Comparison of ENCODE assay signal across 24 mouse cellular contexts in the genomic region with DNA sequence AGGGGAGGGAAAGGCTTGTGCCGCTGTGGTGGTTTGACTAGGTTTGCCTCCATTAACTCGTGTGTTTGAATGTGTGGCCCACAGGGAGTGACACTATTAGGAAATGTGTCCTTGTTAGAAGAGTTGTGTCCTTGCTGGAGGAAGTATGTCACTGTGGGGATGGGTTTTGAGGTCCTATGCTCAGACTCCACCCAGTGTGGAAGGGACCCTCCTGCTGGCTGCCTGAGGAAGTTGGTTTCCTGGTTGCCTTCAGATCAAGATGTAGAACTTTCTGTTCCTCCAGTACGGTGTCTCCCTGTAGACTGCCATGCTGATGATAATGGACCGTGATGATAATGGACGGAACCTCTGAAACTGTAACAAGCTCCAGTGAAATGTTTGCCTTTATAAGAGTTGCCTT. TPM values are rescaled to one million over a fixed set of nuclear protein-coding genes. Genes with fewer than 3 reads are reported as not detected.
DNase-seq lines count a peak whose midpoint lies in the region; ATAC-seq and TF ChIP-seq lines count a peak whose summit lies in the region.
"Had no signal": no experiment of that assay in that cellular context is flagged by ENCODE, and none has a peak within 500 bp of the region (broad histone marks: within the 10 kb centered on the region; RNA-seq: fewer than 3 reads in every experiment).

No protein-coding gene starts in this region.

- TF ChIP-seq POLR2A in MEL (IDR thresholded peaks at IDR 0.05; ENCODE audit: control insufficient read depth in 1 of 2, insufficient read depth in 1 of 2, low read depth in 1 of 2, low read length in 2 of 2, poor library complexity in 1 of 2), result no peak

- no peak for TF ChIP-seq CTCF in MEL (IDR thresholded peaks at IDR 0.05 in 2 of 3, conservative IDR thresholded peaks at IDR 0.05 in 1 of 3; ENCODE audit: control insufficient read depth in 1 of 3, insufficient read depth in 1 of 3, low read depth in 2 of 3, low read length in 3 of 3, poor library complexity in 1 of 3, severe bottlenecking in 1 of 3)

- no peak overlapping the region for H3K4me2 ChIP-seq in midbrain, embryonic 15.5 days
- H3K4me2 ChIP-seq in neural tube, embryonic 15.5 days, result no peak overlapping the region
- H3K4me2 ChIP-seq: embryonic facial prominence, embryonic 13.5 days; embryonic facial prominence, embryonic 15.5 days; forebrain, embryonic 12.5 days had no signal

- no peak for TF ChIP-seq RAD21 in MEL (IDR thresholded peaks at IDR 0.05; ENCODE audit: low read depth, low read length)

- no peaks in the 10 kb centered on the region for H3K9me3 ChIP-seq in MEL (replicated peaks; ENCODE audit: insufficient read depth, low read length)
- no peaks in the 10 kb centered on the region for H3K9me3 ChIP-seq in midbrain, embryonic 15.5 days
- no peaks in the 10 kb centered on the region for H3K9me3 ChIP-seq in neural tube, embryonic 15.5 days (replicated peaks)
- H3K9me3 ChIP-seq: embryonic facial prominence, embryonic 13.5 days; embryonic facial prominence, embryonic 15.5 days; forebrain, embryonic 10.5 days; forebrain, embryonic 12.5 days had no signal

- DNase-seq in MEL (ENCODE audit: low read depth, low spot score), result peak; percentile 27
- no peak for DNase-seq in layer of hippocampus, adult 18-20 months (ENCODE audit: low spot score in 2 of 2)
- DNase-seq: adrenal gland, adult 8-10 months; adrenal gland, postnatal 14 days; adrenal gland, postnatal 36 days; cerebellum, adult 11-12 months; cerebellum, adult 2 months; cerebellum, adult 9-10 months; cerebellum, postnatal 10 days; cerebellum, postnatal 25 days; embryo, embryonic 11 days had no signal

- TF ChIP-seq EP300 in MEL (IDR thresholded peaks at IDR 0.05; ENCODE audit: low read depth in 1 of 2, low read length in 2 of 2), result no peak

- no peaks in the 10 kb centered on the region for H3K79me2 ChIP-seq in MEL (ENCODE audit: control insufficient read depth, insufficient read depth, low read length, poor library complexity)

- H3K4me3 ChIP-seq in MEL (ENCODE audit: control insufficient read depth in 1 of 2, insufficient read depth in 1 of 2, low read depth in 2 of 2, low read length in 2 of 2), result no peak overlapping the region
- no peak overlapping the region for H3K4me3 ChIP-seq in midbrain, embryonic 15.5 days
- H3K4me3 ChIP-seq in neural tube, embryonic 15.5 days (replicated peaks), result no peak overlapping the region
- H3K4me3 ChIP-seq: embryonic facial prominence, embryonic 13.5 days; embryonic facial prominence, embryonic 15.5 days; erythroblast, embryonic 14.5 days; forebrain, embryonic 10.5 days; forebrain, embryonic 12.5 days had no signal

- no peak overlapping the region for H3K9ac ChIP-seq in MEL (ENCODE audit: control insufficient read depth, low read depth, low read length, poor library complexity, severe bottlenecking)
- H3K9ac ChIP-seq in midbrain, embryonic 15.5 days, result no peak overlapping the region
- no peak overlapping the region for H3K9ac ChIP-seq in neural tube, embryonic 15.5 days (replicated peaks)
- H3K9ac ChIP-seq: embryonic facial prominence, embryonic 13.5 days; embryonic facial prominence, embryonic 15.5 days; forebrain, embryonic 12.5 days had no signal

- no peak overlapping the region for H3K27ac ChIP-seq in MEL (ENCODE audit: control insufficient read depth, low read depth, low read length)
- H3K27ac ChIP-seq in midbrain, embryonic 15.5 days, result no peak overlapping the region
- H3K27ac ChIP-seq in neural tube, embryonic 15.5 days (replicated peaks), result no peak overlapping the region
- H3K27ac ChIP-seq: embryonic facial prominence, embryonic 13.5 days; embryonic facial prominence, embryonic 15.5 days; forebrain, embryonic 10.5 days; forebrain, embryonic 12.5 days had no signal

- ATAC-seq in common myeloid progenitor, adult 5-6 weeks (replicated peaks; ENCODE audit: low read depth, poor library complexity, severe bottlenecking), result peak; percentile 51
- peak; percentile 78 for ATAC-seq in megakaryocyte, adult 5-6 weeks (ENCODE audit: poor library complexity, severe bottlenecking)
- no peak for ATAC-seq in midbrain, embryonic 15.5 days (replicated peaks)
- no peak for ATAC-seq in neural tube, embryonic 15.5 days (ENCODE audit: low FRiP score)
- ATAC-seq: activated CD4-positive, CD25-positive, alpha-beta regulatory T cell, adult 4 months; forebrain, embryonic 14.5 days; forebrain, embryonic 16.5 days; Patski had no signal

- no peaks in the 10 kb centered on the region for H3K36me3 ChIP-seq in MEL (ENCODE audit: control insufficient read depth in 1 of 2, insufficient read depth in 2 of 2, low read length in 2 of 2)
- H3K36me3 ChIP-seq in midbrain, embryonic 15.5 days (replicated peaks), result no peaks in the 10 kb centered on the region
- no peaks in the 10 kb centered on the region for H3K36me3 ChIP-seq in neural tube, embryonic 15.5 days
- H3K36me3 ChIP-seq: embryonic facial prominence, embryonic 13.5 days; embryonic facial prominence, embryonic 15.5 days; forebrain, embryonic 10.5 days; forebrain, embryonic 12.5 days had no signal

- no peaks in the 10 kb centered on the region; a peak in 2 of 4 replicates for H3K27me3 ChIP-seq in MEL (ENCODE audit: control insufficient read depth in 1 of 2, insufficient read depth in 2 of 2, low read length in 2 of 2)
- H3K27me3 ChIP-seq in midbrain, embryonic 15.5 days (replicated peaks), result no peaks in the 10 kb centered on the region
- 0 out of 2 replicates have a peak, but pooled peaks cover 3% of the 10 kb centered on the region for H3K27me3 ChIP-seq in neural tube, embryonic 15.5 days (replicated peaks)
- H3K27me3 ChIP-seq: embryonic facial prominence, embryonic 13.5 days; embryonic facial prominence, embryonic 15.5 days; Patski had no signal

- 91% methylated on average over 5 of the region's 5 CpGs for WGBS in midbrain, embryonic 15.5 days
- WGBS in neural tube, embryonic 15.5 days, result 92% methylated on average over 5 of the region's 5 CpGs

- H3K4me1 ChIP-seq in MEL (ENCODE audit: control insufficient read depth in 1 of 2, insufficient read depth in 2 of 2, low read length in 2 of 2), result no peaks in the 10 kb centered on the region
- H3K4me1 ChIP-seq in midbrain, embryonic 15.5 days, result peaks cover 3% of the 10 kb centered on the region; the same call in 1 of the 2 replicates
- H3K4me1 ChIP-seq in neural tube, embryonic 15.5 days, result peaks cover 12% of the 10 kb centered on the region
- H3K4me1 ChIP-seq: forebrain, embryonic 12.5 days had no signal

TF ChIP-seq in MEL, 35 proteins besides CTCF, POLR2A, EP300 and RAD21:
- TF ChIP-seq ZC3H11A (IDR thresholded peaks at IDR 0.05; ENCODE audit: low read depth, low read length) (no peak), ETS1 (IDR thresholded peaks at IDR 0.05; ENCODE audit: low read depth, low read length) (no peak), BHLHE40 (IDR thresholded peaks at IDR 0.05; ENCODE audit: borderline replicate concordance, low read depth, low read length) (no peak), MYB (IDR thresholded peaks at IDR 0.05; ENCODE audit: low read depth, low read length) (no peak), TAL1 (IDR thresholded peaks at IDR 0.05; ENCODE audit: low read length) (no peak), ELF1 (IDR thresholded peaks at IDR 0.05; ENCODE audit: low read depth, low read length) (no peak), POLR2AphosphoS5 (IDR thresholded peaks at IDR 0.05; ENCODE audit: borderline replicate concordance, low read depth, low read length) (no peak), POLR2AphosphoS2 (IDR thresholded peaks at IDR 0.05; ENCODE audit: low read length) (no peak), MXI1 (IDR thresholded peaks at IDR 0.05; ENCODE audit: low read depth, low read length) (no peak), CHD1 (IDR thresholded peaks at IDR 0.05; ENCODE audit: low read depth, low read length) (no peak), MAFK (IDR thresholded peaks at IDR 0.05; ENCODE audit: borderline replicate concordance, low read depth, low read length) (no peak), KAT2A (conservative IDR thresholded peaks at IDR 0.05; ENCODE audit: low read depth, low read length) (no peak), MYC (IDR thresholded peaks at IDR 0.05; ENCODE audit: low read depth, low read length) (no peak), MEF2A (IDR thresholded peaks at IDR 0.05; ENCODE audit: extremely low read depth, insufficient replicate concordance, low read depth, low read length, poor library complexity, severe bottlenecking) (no peak), NELFE (IDR thresholded peaks at IDR 0.05; ENCODE audit: low read depth, low read length) (no peak), ZNF384 (IDR thresholded peaks at IDR 0.05; ENCODE audit: low read depth, low read length) (no peak), JUND (IDR thresholded peaks at IDR 0.05; ENCODE audit: low read depth, low read length) (no peak), GABPA (IDR thresholded peaks at IDR 0.05; ENCODE audit: low read depth, low read length) (no peak)

RNA-seq across cellular contexts. Expression of a gene that starts 27.1 kb away (rescaled TPM):
- total RNA-seq in MEL (2012; rRNA removed), result 48.5 and 53.1 TPM in 2 replicates
- 100 to 1,000 TPM in 1 of 2 experiments, 10 to 100 TPM in 1; 78.0 to 321 TPM for polyA plus RNA-seq in MEL (2012; ENCODE audit: insufficient read depth in 1 of 2, insufficient read length in 2 of 2, low read depth in 1 of 2, low replicate concordance in 2 of 2, missing spikeins in 1 of 2)
- total RNA-seq in common myeloid progenitor, adult 5-6 weeks (2017), result 36.2 and 40.1 TPM in 2 replicates
- total RNA-seq in megakaryocyte, adult 5-6 weeks (2015), result 22.8 and 23.6 TPM in 2 replicates
- total RNA-seq in megakaryocyte, adult 5-6 weeks (2017), result 33.4 and 37.7 TPM in 2 replicates
- polyA plus RNA-seq in midbrain, embryonic 15.5 days (2015; fragmentation: Nextera tagmentation; extraction: Ambion mirVana), result 11.6 and 13.2 TPM in 2 replicates
- total RNA-seq in layer of hippocampus, adult 18-20 months (2021), result 10 to 100 TPM; 14.7 to 15.7 TPM
- polyA plus RNA-seq in neural tube, embryonic 15.5 days (2015; fragmentation: Nextera tagmentation; extraction: Ambion mirVana), result 19.9 and 25.5 TPM in 2 replicates

RNA-seq across cellular contexts. Expression of a gene that starts 48.5 kb away (rescaled TPM):
- total RNA-seq in MEL (2012; rRNA removed), result 9.0 and 10.2 TPM in 2 replicates
- polyA plus RNA-seq in MEL (2012; ENCODE audit: insufficient read depth in 1 of 2, insufficient read length in 2 of 2, low read depth in 1 of 2, low replicate concordance in 2 of 2, missing spikeins in 1 of 2), result 10 to 100 TPM in 1 of 2 experiments, not detected in 1; 14.7 TPM
- 12.0 and 15.2 TPM in 2 replicates for total RNA-seq in common myeloid progenitor, adult 5-6 weeks (2017)
- total RNA-seq in megakaryocyte, adult 5-6 weeks (2015), result 25.9 and 34.5 TPM in 2 replicates
- 39.5 and 40.5 TPM in 2 replicates for total RNA-seq in megakaryocyte, adult 5-6 weeks (2017)
- polyA plus RNA-seq in midbrain, embryonic 15.5 days (2015; fragmentation: Nextera tagmentation; extraction: Ambion mirVana), result 29.5 and 31.9 TPM in 2 replicates
- 10 to 100 TPM; 26.0 to 27.4 TPM for total RNA-seq in layer of hippocampus, adult 18-20 months (2021)
- polyA plus RNA-seq in neural tube, embryonic 15.5 days (2015; fragmentation: Nextera tagmentation; extraction: Ambion mirVana), result 32.0 and 36.2 TPM in 2 replicates
- polyA plus RNA-seq: erythroblast, embryonic 14.5 days had no signal

Comparison
In these comparisons a context has a peak if more than half of its experiments do, and no peak if none do; other contexts are left out.
1. ATAC-seq: peak in common myeloid progenitor, adult 5-6 weeks (single experiment) and megakaryocyte, adult 5-6 weeks (single experiment); none in midbrain, embryonic 15.5 days (single experiment) and neural tube, embryonic 15.5 days (single experiment).